Mouse (Mus musculus): Measurements from ENCODE around the gene Necab2. TPM values are rescaled to one million over a fixed set of nuclear protein-coding genes. Genes with fewer than 3 reads are reported as not detected.
A peak's percentile ranks its signal among the peaks of the same experiment; 100 is the strongest.

Necab2 gene
- under 1 TPM in 1 of 2 experiments, not detected in 1; 0.52 TPM for total RNA-seq (2021)
- long read RNA-seq, experiment 1: 0 reads
- long read RNA-seq, experiment 2: 0 reads

DNA sequence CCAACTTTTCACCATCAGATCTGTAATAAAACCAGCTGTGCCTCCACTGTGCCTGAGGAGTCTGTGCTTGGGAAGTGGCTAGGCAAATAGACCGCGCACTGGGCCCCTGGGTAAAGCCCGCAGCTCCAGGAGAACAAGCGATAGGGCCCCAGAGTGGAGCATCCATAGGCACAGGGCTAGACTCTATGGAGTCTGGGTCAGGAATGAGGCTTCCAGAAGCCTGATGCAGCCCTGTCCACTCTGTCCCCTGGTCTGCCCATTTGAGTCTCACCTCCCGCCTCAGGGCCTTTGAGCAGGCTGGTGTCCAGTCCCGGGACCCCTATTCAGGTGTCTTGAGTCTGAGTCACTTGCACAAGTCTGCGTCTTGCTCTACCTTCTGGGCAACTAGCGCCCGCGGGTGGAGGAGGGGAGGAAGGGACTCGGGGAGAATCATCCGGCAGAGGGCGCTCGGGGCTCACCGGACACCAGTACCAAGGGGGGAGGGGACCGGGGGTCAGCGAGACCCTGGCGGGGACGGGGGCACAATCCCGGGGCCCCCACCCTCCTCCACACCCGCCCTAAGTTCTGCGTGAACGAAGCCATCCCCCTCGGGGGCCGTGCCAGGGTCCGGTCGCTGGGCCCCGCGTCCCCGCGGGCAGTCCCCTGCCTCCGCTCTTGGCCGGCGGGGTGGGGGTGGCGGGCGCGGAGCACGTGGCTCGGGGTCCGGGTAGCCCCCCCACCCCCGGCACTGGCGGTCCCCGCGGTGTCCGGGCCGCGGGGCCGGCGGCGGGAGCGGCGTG, at the start of gene Necab2:
Gene Necab2 (plus strand): TSS at position 509 of the 779 bp plus-strand sequence.
- peak; percentile 73 to 76 for DNase-seq
- intact Hi-C loops (cut with DNase I): loop anchor here (1.0 to 5.0 kb wide), 3 partner anchors 51 to 231 kb away; no protein-coding TSS in a partner anchor

DNA sequence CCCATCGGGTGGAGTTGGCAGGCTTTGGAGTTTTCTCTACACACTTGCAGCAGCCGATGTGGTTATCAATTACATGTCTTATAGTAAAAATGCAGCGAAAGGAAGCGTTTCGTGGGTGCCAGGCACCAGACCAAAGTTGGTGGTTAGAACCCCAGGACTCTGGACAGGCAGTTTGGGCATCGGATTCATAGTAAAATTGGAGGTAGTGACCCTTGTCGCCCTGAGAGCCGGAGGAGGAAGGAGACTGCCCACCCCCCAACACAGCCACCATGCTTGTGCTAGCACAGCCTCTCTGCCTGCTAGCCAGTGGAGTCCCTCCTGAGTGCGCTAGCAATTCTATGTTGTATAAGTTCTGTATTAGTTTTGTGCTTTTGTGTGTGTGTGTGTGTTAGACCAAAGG, 48.0 kb upstream of the Necab2 start:
- no peak for DNase-seq
- intact Hi-C loops (cut with DNase I): no loop called here

DNA sequence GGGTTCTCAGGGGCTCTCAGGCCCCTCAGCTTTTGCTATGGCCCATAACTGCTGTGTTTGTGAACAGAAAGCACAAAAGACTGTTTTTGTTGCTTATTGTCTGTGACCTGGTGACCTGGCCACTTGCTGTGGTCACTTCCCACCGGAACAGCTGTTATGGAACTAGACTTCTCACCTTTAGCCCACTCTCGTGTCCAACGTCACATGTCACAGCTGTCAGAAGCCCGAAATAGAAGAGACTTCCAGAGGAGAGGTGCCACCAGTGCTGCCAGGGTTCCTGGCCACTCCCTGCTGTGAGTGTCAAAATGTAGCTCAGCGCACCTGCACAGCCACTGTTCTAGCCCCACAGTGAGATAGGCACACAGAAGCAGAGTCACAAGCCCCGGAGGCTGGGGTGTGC, 47.3 kb upstream of the Necab2 start:
- intact Hi-C loops (cut with DNase I): no loop called here
- peak in 1 of 2 experiments; percentile 22 for DNase-seq

DNA sequence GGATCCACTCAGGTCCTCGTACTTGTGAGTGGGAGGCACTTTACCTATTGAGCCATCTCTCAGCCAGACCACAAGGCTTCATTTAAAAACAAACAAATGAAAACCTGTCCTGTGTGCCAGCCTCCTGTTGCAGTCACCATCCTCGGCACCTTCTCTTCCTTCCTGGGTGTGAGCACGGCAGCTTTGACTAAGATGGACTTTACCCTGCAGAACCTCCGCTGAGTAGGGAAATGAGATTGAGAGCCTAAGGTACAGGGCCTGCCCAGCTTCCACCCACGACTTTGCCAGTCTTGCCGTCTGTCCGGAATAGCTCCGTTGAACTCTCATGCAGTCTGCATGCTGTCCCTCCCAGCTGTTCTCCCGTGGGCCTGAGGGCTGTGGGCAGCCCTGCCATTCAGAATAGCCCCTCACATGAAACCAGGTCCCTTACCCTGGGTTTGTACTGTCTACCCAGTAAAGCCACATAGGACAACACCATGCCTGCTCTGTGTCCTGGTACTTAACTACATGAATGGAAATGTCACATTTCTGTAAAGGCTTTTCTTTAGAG, 46.3 kb upstream of the Necab2 start:
- no peak for DNase-seq
- intact Hi-C loops (cut with DNase I): no loop called here

- no peak for DNase-seq
- intact Hi-C loops (cut with DNase I): no loop called here
Observed at GRCm38 (mm10) chr8:119400904-119401303, 45.6 kb upstream of the Necab2 start.

GRCm38 (mm10) chr8:119403912-119404311, 42.6 kb upstream of the Necab2 start:
- peak in 1 of 2 experiments; percentile 10 for DNase-seq
- intact Hi-C loops (cut with DNase I): no loop called here

- intact Hi-C loops (cut with DNase I): no loop called here
- DNase-seq: peak in 1 of 2 experiments; percentile 1
Observed at GRCm38 (mm10) chr8:119404648-119405047, 41.9 kb upstream of the Necab2 start.

GRCm38 (mm10) chr8:119408311-119408710, 38.2 kb upstream of the Necab2 start:
- intact Hi-C loops (cut with DNase I): no loop called here
- DNase-seq: no peak

DNA sequence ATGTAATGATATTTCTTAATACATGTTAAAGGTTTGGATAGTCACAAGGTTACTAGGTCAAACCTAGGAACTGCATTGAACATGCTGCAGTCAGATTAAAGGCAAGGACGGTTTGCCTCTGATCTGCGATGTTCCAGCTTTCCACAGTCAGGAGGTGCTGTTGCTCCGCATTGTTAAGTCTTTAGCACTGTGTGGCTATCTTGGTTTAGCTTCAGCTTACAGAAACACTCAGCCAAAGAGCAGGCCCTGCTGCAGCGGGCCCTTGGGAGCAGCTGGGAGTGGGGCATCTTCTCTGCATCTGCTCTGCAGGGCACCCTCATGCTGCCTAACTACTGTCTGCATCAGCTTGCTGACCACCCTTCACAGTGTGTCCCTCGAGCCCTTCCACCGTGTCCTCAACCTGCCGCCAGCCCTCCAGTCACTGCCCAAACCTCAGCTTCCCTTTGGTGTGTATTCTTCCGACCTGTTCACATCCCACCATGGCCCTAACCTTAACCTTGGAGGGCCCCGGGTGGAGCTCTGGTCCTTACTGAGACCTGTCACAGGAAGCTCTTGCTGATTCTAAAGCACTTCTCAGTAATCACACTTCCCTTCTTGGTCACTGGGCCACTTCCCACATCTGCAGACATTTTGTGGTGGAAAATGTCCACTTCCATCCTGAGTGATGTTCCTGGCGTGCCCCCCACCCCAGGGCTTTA, 34.3 kb upstream of the Necab2 start:
- no peak for DNase-seq
- intact Hi-C loops (cut with DNase I): loop anchor here (2.0 kb wide), 2 partner anchors 37 to 85 kb away; no protein-coding TSS in a partner anchor

- DNase-seq: peak; percentile 66 to 70
- intact Hi-C loops (cut with DNase I): loop anchor here (2.0 kb wide), 2 partner anchors 36 to 84 kb away; no protein-coding TSS in a partner anchor
Observed at GRCm38 (mm10) chr8:119412735-119413498, 33.6 kb upstream of the Necab2 start.

DNA sequence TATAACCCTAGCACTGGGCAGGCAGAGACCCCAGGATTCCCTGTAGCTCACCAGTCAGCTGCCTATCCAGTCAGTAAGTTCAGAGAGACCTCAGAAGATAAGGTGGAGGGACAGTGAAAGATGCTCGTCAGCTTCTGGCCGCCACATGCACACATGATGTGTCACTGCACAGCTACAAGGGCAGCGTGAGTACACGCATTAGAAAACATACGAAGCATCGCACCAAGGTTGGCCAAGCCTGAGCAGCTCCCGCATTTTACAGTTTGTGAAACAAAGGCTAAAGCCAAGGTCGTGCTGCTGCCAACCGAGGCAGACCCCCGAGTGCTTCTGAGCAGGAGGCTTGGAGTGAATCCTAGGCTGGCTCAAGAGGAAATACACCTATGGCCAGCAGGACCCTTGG, 32.9 kb upstream of the Necab2 start:
- intact Hi-C loops (cut with DNase I): loop anchor here (2.0 kb wide), 2 partner anchors 35 to 83 kb away; no protein-coding TSS in a partner anchor
- no peak for DNase-seq

DNA sequence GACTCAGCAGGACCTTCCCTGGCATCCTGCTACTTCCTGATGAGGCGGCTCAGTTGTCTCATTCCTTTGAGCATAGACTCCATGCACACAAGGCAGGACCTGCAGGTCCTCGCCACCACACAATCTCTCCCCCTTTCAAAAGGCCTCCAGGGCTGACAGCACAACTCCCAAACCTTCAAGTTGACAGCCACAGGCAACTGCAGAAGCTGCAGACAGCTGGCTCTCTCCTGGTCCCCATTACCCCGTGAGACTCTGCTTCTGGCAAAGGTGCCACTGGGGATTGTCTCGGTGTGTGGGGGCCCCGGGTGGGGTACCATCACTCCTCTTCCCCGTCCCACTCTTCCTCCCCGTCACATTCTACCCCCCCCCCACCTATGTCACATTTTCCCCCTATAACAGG, 26.2 kb upstream of the Necab2 start:
- intact Hi-C loops (cut with DNase I): no loop called here
- no peak for DNase-seq

DNA sequence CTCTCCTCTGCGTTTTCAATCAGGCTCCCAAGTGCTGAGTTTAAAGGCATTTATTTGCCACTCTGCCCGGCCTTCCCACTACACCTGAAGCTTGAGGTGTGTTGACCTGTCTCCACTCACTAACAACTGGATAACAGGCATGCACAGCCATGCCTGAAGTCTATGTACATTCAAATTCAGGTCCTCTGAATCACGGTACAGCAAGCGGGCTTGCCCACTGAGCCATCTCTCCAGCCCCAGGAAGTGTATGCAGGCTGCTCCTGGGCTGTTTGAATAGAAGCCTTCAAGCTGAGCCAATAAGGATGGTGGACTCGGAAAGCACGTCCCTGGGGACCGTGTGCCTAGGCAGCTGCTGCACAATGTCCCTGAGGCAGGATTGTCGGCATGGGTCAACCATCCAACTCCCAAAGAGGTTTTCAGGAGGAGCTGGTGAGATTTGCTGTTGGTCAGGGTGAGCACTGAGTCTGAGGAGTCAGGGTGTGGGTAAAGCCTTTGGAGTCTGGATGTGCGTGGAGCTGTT, 24.9 kb upstream of the Necab2 start:
- intact Hi-C loops (cut with DNase I): no loop called here
- DNase-seq: no peak

DNA sequence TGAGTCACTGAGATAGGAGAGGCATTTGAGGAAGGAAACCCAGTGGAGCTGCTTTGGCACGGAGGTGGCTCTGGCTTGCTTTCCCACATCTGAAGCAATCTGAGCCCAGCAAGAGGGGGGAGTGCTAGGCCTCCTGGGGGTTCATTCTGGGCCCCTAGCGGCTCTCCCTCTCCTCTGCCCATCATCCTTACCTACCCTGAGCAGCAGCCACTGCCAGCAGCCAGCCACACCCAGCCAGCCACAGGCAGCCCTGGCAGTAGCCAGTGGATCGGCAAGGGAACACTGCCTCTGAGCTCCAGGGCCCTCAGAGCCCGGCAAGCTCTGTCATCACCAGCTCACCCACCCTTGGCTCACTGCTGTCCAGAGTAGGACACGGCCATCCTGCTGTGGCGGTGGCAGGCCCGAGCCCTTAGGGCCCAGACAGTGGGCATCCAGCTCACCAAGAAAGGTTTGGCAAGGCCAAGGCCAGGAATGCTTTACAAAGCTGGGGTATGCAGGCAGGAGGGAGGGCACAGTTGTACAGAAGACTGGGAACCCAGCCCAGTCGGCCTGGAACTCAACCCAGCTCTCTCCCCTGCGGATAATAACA, 24.3 kb upstream of the Necab2 start:
- intact Hi-C loops (cut with DNase I): no loop called here
- DNase-seq: no peak

DNA sequence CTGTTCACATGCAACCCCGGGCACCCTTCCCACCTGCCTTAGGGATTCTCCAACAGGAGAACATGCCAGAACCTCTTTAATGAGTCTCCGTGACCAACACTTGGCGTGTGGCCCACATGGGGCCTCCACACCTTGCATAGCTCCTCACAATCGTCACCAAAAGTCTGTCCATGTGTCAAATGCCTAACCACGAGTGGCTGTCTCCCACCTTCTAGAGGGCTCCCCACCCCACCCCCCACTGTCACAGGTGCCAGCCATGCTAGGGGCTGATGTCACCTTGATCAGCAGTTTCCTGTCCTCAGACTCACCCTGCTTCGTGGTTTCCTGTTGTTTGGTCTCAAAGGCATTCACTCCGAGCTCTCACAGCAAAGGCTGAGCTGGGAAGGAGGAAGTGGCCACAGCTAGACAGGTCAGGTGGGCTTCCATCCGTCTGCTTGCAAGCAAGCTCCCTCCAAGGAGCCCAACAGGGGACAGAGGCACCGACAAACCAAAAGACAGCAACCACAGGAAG, 22.8 kb upstream of the Necab2 start:
- no peak for DNase-seq
- intact Hi-C loops (cut with DNase I): no loop called here

GRCm38 (mm10) chr8:119424199-119424733, 22.3 kb upstream of the Necab2 start:
- intact Hi-C loops (cut with DNase I): no loop called here
- DNase-seq: no peak

- DNase-seq: no peak
- intact Hi-C loops (cut with DNase I): no loop called here
Observed at GRCm38 (mm10) chr8:119424740-119425139, 21.8 kb upstream of the Necab2 start.

- intact Hi-C loops (cut with DNase I): no loop called here
- DNase-seq: no peak
Observed at GRCm38 (mm10) chr8:119425533-119425932, 21.0 kb upstream of the Necab2 start.

- intact Hi-C loops (cut with DNase I): no loop called here
- DNase-seq: no peak
Observed at GRCm38 (mm10) chr8:119426069-119426735, 20.3 kb upstream of the Necab2 start.

Measured in gastrocnemius, postnatal 36 days (tissue).